Mouse (Mus musculus) E14TG2a.4 (cell line): Measurements from ENCODE around the gene Tmtc4.

Experiments
- CTCF ChIP-seq: conservative IDR thresholded peaks from 2 replicates; pipeline ENCODE4 v1.5.1; 2014; ENCODE audit warnings: low read length
- NANOG ChIP-seq: IDR thresholded peaks from 2 replicates; pipeline ENCODE4 v1.6.1; 2014; ENCODE audit warnings: borderline replicate concordance, low read length, mixed read lengths
- POU5F1 ChIP-seq: IDR thresholded peaks from 2 replicates; pipeline ENCODE4 v1.6.1; 2014; ENCODE audit warnings: low read length, borderline replicate concordance

- no peak for TF ChIP-seq CTCF
- no peak for TF ChIP-seq NANOG
- no peak for TF ChIP-seq POU5F1
These were observed 25.5 kb upstream of the Tmtc4 start for GRCm38 (mm10) chr14:123009108-123010018.
